Mouse (Mus musculus) heart, embryonic 14.5 days (tissue): ENCODE measurements around the gene Tmeff1. TPM values are rescaled to one million over a fixed set of nuclear protein-coding genes. Genes with fewer than 3 reads are reported as not detected.

Experiments
- ATAC-seq: fragments of 200-750 bp; cut with Nextera tagmentation; 2 replicates; pipeline ENCODE4 v1.8.0; 2017; ENCODE audit warnings: low read depth, moderate TSS enrichment; ENCODE audit not compliant: insufficient number of reproducible peaks, insufficient read depth, low FRiP score
- H3K27ac ChIP-seq, 2 experiments: fragments of 200-500 bp in 1 of 2; fragments of 300-500 bp in 1 of 2; sonication (generic) in 1 of 2; replicated peaks in 1 of 2; 2 replicates each; pipeline ENCODE4 v1.5.1; 2012 to 2014; ENCODE audit warnings: low read depth in 2 of 2, low read length in 2 of 2, control low read depth in 1 of 2, mild to moderate bottlenecking in 1 of 2, mixed read lengths in 1 of 2; ENCODE audit not compliant: control insufficient read depth in 1 of 2, insufficient read depth in 1 of 2
- H3K27me3 ChIP-seq: fragments of 300-500 bp; sonication (generic); 2 replicates; pipeline ENCODE4 v1.6.1; 2014; ENCODE audit warnings: mild to moderate bottlenecking, low read length, control low read depth; ENCODE audit not compliant: control insufficient read depth, insufficient read depth
- H3K36me3 ChIP-seq: fragments of 300-500 bp; sonication (generic); 2 replicates; pipeline ENCODE4 v1.6.1; 2014; ENCODE audit warnings: mild to moderate bottlenecking, control low read depth, low read length, mixed read lengths; ENCODE audit not compliant: control insufficient read depth, insufficient read depth
- H3K4me1 ChIP-seq, 2 experiments: fragments of 200-500 bp in 1 of 2; fragments of 300-500 bp in 1 of 2; sonication (generic) in 1 of 2; 2 replicates each; pipeline ENCODE4 v1.6.1; 2012 to 2014; ENCODE audit warnings: low read length in 2 of 2, control low read depth in 1 of 2, mixed read lengths in 1 of 2; ENCODE audit not compliant: control insufficient read depth in 2 of 2, insufficient read depth in 2 of 2
- H3K4me2 ChIP-seq: fragments of 300-500 bp; sonication (generic); 2 replicates; pipeline ENCODE4 v1.6.1; 2014; ENCODE audit warnings: mild to moderate bottlenecking, low read length
- H3K4me3 ChIP-seq, 2 experiments: fragments of 200-500 bp in 1 of 2; fragments of 300-500 bp in 1 of 2; sonication (generic) in 1 of 2; 2 replicates each; pipeline ENCODE4 v1.5.1; 2012 to 2014; ENCODE audit warnings: low read length in 2 of 2, mild to moderate bottlenecking in 2 of 2, control low read depth in 1 of 2, low read depth in 1 of 2, moderate library complexity in 1 of 2; ENCODE audit not compliant: control insufficient read depth in 1 of 2, insufficient read depth in 1 of 2
- H3K9ac ChIP-seq: fragments of 300-500 bp; sonication (generic); 2 replicates; pipeline ENCODE4 v1.6.1; 2014; ENCODE audit warnings: mild to moderate bottlenecking, low read length
- H3K9me3 ChIP-seq: fragments of 300-500 bp; sonication (generic); 2 replicates; pipeline ENCODE4 v1.6.1; 2016; ENCODE audit warnings: low read length, control low read depth; ENCODE audit not compliant: control insufficient read depth
- WGBS: fragments of 180-500 bp; shearing (Covaris S2); extraction: QIAGEN DNeasy Blood & Tissue Kit; methylation state at CpG from one replicate; pipeline ENCODE4 v1.1.7; 2014; 5-methylcytosine and 5-hydroxymethylcytosine counted together
- polyA plus RNA-seq: library from polyadenylated mRNA; unstranded; fragments of >200 nt; fragmentation: Nextera tagmentation; extraction: Ambion mirVana; gene quantifications from 2 replicates; pipeline ENCODE4 v1.2.1, GENCODE M21; 2014

Tmeff1 gene
- polyA plus RNA-seq = 35.7 and 41.8 TPM in 2 replicates

DNA sequence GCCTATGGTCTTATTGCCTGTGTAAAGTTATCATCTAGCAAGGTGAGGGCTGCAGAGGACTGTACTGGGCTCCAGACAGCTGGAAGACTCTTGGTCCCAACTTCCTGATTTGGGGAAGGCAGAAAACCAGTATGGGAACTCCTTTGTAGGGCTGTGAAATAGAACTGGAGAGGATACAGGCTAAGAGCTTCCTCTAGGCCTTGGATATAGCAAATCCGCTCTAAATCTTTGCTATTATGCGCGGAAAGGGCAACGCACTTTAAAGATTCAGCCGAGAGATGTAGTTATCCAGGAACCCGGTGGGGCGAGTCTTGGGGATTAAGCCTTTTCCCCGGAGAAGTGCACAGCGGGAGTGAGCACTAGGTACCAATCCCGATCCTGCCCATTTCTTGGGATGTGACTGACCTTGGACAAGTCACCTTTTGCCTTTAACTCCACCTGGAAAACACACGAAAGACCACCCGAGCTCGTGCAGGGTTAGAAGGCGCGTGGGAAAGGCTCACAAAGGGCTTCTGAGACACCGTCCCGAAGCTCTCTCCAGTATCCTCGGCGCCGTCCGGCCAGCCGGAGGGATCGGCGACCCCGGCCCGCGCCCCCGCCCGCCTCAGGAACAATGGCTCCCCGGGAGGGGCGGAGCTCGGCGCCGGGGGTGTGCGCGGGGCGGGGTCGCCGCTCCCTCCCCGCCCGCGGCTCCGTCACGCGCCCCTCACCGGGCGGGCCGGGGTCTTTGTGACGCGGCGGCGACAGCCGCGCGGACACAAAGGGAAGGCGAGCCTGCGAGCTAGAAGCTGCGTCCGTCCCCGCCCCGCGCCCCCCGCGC lies at the start of gene Tmeff1:
Gene Tmeff1, plus strand, starts transcription at position 754 of the 820 bp plus-strand sequence.
- H3K9me3 ChIP-seq = peaks cover 3% of the 10 kb centered on the region; the same call in 1 of the 2 replicates
- H3K9ac ChIP-seq = peak within 1 kb of the TSS; percentile 87
- peak within 1 kb of the TSS; percentile 75 to 89 for H3K4me3 ChIP-seq
- peak within 1 kb of the TSS; percentile 82 to 88 for H3K27ac ChIP-seq
- peak within 1 kb of the TSS; percentile 84 for H3K4me2 ChIP-seq
- no peaks in the 10 kb centered on the region for H3K27me3 ChIP-seq
- under 1% methylated on average over 61 of the region's 64 CpGs for WGBS
- peak; percentile 77 for ATAC-seq
- H3K4me1 ChIP-seq = peaks cover 4 to 10% of the 10 kb centered on the region in 2 experiments
- H3K36me3 ChIP-seq = no peaks in the 10 kb centered on the region

DNA sequence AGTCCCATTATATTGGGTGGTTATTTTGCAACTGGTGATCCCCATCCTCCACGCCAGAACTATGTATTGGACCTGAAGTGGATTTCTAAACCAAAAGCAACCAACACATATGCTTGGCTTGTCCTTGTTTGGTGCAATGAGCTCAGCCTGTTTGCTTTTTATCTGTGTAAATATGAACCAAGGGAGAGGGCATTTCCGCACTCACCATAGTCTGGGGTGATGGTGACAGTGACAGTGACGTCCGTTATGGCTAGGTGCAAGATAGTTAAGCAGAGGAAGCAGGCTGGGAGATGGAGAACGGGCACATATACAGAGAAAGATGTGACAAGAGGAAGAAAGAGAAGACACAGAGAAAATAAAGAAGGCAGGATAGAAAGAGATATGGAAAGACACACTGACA lies 48.7 kb upstream of the Tmeff1 start:
- H3K27me3 ChIP-seq = no peaks in the 10 kb centered on the region
- WGBS = 72% methylated on average over 5 of the region's 5 CpGs
- 0 out of 4 replicates have a peak, but pooled peaks cover 0 to 1% of the 10 kb centered on the region in 2 experiments for H3K4me1 ChIP-seq
- H3K4me3 ChIP-seq = no peak overlapping the region
- no peak for ATAC-seq
- no peak overlapping the region for H3K9ac ChIP-seq
- H3K4me2 ChIP-seq = no peak overlapping the region
- H3K27ac ChIP-seq = no peak overlapping the region
- no peaks in the 10 kb centered on the region for H3K36me3 ChIP-seq
- no peaks in the 10 kb centered on the region for H3K9me3 ChIP-seq

DNA sequence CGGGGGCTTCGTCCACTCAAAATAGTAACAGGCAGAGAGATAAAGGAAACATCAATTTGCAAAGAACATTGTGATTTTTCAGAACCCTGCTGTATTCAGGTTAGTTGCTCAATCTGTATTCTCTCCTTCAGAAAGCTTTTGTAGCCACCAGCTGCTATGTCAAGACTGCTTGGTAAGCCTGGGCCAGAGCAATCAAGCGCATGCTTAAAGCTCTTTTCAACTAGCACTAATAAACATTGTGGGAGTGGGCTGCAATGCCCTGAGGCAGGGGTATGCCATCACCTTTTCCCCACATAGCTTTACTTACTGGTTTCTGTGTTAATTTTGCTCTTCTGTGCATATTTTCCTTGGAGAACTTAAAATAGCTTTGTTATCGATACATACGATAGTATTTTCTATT lies 48.0 kb upstream of the Tmeff1 start:
- H3K4me3 ChIP-seq = no peak overlapping the region
- no peaks in the 10 kb centered on the region for H3K27me3 ChIP-seq
- H3K36me3 ChIP-seq = no peaks in the 10 kb centered on the region
- H3K4me1 ChIP-seq = peaks cover 5 to 9% of the 10 kb centered on the region in 2 experiments
- 82% methylated on average over 5 of the region's 5 CpGs for WGBS
- H3K4me2 ChIP-seq = no peak overlapping the region
- no peak overlapping the region for H3K9ac ChIP-seq
- no peak for ATAC-seq
- H3K27ac ChIP-seq = no peak overlapping the region
- H3K9me3 ChIP-seq = no peaks in the 10 kb centered on the region

DNA sequence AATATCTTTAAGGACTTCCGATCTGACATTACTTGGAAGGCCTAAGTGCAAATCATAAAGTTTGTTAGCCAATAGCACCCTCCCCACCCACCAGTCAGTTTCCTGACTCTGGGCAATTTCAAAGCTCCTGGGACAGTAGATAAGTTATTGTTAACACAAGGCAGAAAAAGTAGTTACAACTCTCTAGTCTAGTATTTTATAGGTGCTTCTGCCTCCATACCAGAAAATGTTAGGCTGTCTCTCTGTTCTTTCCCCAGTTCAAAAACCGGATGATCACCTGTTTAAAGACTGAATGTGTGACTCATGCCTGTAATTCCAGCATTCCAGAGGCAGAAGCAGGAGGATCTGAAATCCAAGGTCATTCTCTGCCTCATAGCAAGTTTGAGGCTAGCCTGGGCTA lies 46.4 kb upstream of the Tmeff1 start:
- Histone ChIP-seq H3K27ac (no peak overlapping the region), H3K9ac (no peak overlapping the region), H3K4me3 (no peak overlapping the region), H3K4me1 (peaks cover 13 to 23% of the 10 kb centered on the region in 2 experiments), H3K36me3 (no peaks in the 10 kb centered on the region), H3K4me2 (no peak overlapping the region), H3K27me3 (no peaks in the 10 kb centered on the region), H3K9me3 (no peaks in the 10 kb centered on the region)
- 76% methylated on average over 2 of the region's 2 CpGs for WGBS
- no peak for ATAC-seq

DNA sequence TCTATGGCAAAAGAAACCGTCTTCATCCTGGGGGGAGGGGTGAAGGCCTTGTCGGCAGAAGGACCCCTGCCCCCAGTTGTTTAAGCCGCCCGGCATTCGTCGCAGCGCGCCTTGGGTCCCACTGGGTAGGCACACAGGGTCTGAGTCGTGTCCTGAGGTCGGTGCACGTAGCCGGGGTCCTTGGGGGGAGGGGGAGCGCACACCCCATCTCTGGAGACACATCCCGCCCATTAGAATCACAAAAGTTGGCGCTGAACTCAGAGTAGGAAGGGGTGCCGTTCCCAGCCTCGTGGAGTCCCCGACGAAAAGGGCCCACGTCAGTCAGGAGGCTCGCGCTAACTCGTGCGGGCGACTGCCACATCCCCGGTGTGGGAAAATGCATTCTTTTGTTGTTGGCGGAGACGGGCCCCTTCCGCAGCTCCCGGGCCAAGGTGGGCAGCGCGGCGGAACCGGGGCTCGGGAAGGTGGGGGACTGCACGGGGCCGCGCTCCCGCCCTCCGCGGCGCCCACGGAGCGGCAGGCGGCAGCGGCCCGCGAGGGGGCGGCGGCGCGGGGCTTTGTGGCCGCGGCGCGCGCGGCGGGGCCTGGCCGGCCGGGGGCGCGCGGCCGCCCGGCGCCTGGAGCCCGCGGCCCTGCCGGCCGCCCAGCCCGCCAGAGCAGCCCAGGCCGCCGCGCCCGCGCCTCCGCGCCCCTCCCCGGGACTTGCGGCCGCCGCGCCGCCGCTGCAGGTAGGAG lies 45.0 kb upstream of the Tmeff1 start, which contains the start of gene Msantd3:
Gene Msantd3, plus strand, starts transcription at position 95 of the 735 bp plus-strand sequence.
- under 1% methylated on average over 45 of the region's 86 CpGs for WGBS
- Histone ChIP-seq H3K9me3 (no peaks in the 10 kb centered on the region), H3K4me1 (peaks cover 18 to 33% of the 10 kb centered on the region in 2 experiments), H3K27ac (peak within 1 kb of the TSS; percentile 93 to 95), H3K36me3 (no peaks in the 10 kb centered on the region), H3K4me3 (peak within 1 kb of the TSS; percentile 77 to 95), H3K4me2 (peak within 1 kb of the TSS; percentile 86), H3K9ac (peak within 1 kb of the TSS; percentile 93), H3K27me3 (no peaks in the 10 kb centered on the region)
- ATAC-seq = peak; percentile 58

DNA sequence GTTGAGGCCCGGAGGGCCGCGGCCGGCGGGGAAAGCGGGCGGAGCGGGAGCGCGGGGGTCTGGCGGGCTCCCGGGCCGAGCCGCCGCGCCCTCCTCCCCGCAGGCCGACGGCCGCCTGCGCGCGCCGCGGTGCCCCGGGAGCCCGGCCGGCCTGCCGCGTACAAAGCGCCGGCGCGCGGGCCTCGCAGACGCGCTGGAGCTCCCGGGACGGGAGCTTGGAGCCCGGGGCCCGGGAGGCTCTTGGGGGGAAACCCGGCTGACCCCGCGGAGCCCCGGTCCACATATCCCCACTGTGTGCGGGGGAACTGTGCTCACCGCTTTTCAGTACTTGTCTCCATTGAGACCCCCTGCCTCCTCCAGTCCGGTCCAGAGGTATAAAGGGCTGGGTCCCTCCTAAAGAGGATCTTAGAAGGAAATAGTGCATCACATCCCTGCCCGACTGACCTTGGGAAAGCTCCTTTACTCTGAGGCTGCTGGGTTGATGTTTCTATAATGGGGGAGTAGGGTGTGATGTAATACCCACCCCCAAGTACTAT lies 44.3 kb upstream of the Tmeff1 start:
- peak overlapping the region; percentile 93 for H3K9ac ChIP-seq
- H3K27ac ChIP-seq = peak overlapping the region; percentile 93 to 95
- peak overlapping the region; percentile 77 to 95 for H3K4me3 ChIP-seq
- peak overlapping the region; percentile 86 for H3K4me2 ChIP-seq
- H3K9me3 ChIP-seq = no peaks in the 10 kb centered on the region
- no peaks in the 10 kb centered on the region for H3K27me3 ChIP-seq
- WGBS = under 1% methylated on average over 37 of the region's 50 CpGs
- peaks cover 19 to 39% of the 10 kb centered on the region in 2 experiments for H3K4me1 ChIP-seq
- no peaks in the 10 kb centered on the region for H3K36me3 ChIP-seq
- peak; percentile 48; the same call in 1 of the 2 replicates for ATAC-seq

DNA sequence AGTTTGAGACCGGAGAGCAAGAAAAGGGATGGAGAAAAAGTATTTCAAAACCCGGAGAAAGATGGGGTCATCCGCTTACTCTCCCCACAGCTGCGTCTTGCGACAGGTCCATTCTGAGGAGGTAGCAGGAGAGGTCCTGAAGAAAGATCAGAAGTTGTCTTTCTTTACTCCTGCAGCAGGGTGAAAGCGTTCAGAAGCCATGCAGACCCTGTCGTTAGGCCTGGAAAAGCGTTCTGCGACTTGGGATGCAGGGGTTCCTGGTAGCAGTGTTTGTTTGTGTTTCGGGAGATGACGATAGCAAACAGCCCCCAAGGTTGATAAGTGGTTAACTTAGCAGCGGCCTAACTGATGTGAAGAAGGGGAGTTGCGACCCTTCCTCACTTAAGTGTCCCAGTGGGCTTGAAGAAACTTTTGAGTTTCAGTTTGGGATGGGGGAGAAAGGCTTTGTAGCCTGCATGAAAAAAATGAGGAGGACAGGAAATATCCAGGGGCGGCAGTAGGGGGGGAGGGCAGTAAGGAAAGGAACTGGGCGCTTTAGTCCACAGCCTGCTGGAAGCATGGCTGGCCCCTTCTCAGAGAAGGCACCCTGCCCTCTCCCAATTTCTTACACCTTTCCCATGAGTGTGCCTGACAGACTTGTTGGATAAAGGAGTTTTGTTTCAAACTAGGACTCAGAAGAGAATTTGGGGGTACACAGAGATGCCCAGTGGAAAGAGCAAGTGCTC lies 43.3 kb upstream of the Tmeff1 start:
- H3K27ac ChIP-seq = peak overlapping the region; percentile 41 to 93
- no peaks in the 10 kb centered on the region for H3K9me3 ChIP-seq
- no peak for ATAC-seq
- H3K9ac ChIP-seq = peak overlapping the region; percentile 93
- H3K27me3 ChIP-seq = no peaks in the 10 kb centered on the region
- peak overlapping the region; percentile 40 to 77 for H3K4me3 ChIP-seq
- 5% methylated on average over 15 of the region's 15 CpGs for WGBS
- peaks cover 29 to 50% of the 10 kb centered on the region in 2 experiments for H3K4me1 ChIP-seq
- no peaks in the 10 kb centered on the region for H3K36me3 ChIP-seq
- peak overlapping the region; percentile 86 for H3K4me2 ChIP-seq
